Mouse (Mus musculus): ENCODE data around the gene Ptprj. TPM values are rescaled to one million over a fixed set of nuclear protein-coding genes. Genes with fewer than 3 reads are reported as not detected.

Ptprj gene
- polyA plus RNA-seq, 1 experiment from 2014 or later, result 4.6 TPM

GRCm38 (mm10) chr2:90613006-90613405 is 32.6 kb upstream of the Ptprj start:
- Histone ChIP-seq H3K27ac (ENCODE audit: low read length) (no peak overlapping the region), H3K4me2 (ENCODE audit: low read length) (no peak overlapping the region), H3K9me3 (ENCODE audit: control insufficient read depth, low read length) (no peaks in the 10 kb centered on the region), H3K4me3 (replicated peaks; ENCODE audit: low read length) (no peak overlapping the region), H3K27me3 (replicated peaks; ENCODE audit: control insufficient read depth, insufficient read depth, low read length) (no peaks in the 10 kb centered on the region), H3K9ac (replicated peaks; ENCODE audit: low read depth, low read length) (no peak overlapping the region), H3K4me1 (replicated peaks; ENCODE audit: control insufficient read depth, insufficient read depth, low read length) (no peaks in the 10 kb centered on the region), H3K36me3 (ENCODE audit: control insufficient read depth, insufficient read depth) (no peaks in the 10 kb centered on the region)
- ATAC-seq, result no peak
- WGBS, result 84% methylated on average over 2 of the region's 2 CpGs

GRCm38 (mm10) chr2:90611959-90612571 is 31.6 kb upstream of the Ptprj start:
- 92% methylated on average over 10 of the region's 10 CpGs for WGBS
- Histone ChIP-seq H3K36me3 (ENCODE audit: control insufficient read depth, insufficient read depth) (no peaks in the 10 kb centered on the region), H3K4me2 (ENCODE audit: low read length) (no peak overlapping the region), H3K9me3 (ENCODE audit: control insufficient read depth, low read length) (no peaks in the 10 kb centered on the region), H3K9ac (replicated peaks; ENCODE audit: low read depth, low read length) (no peak overlapping the region), H3K27me3 (replicated peaks; ENCODE audit: control insufficient read depth, insufficient read depth, low read length) (no peaks in the 10 kb centered on the region), H3K27ac (ENCODE audit: low read length) (no peak overlapping the region), H3K4me1 (replicated peaks; ENCODE audit: control insufficient read depth, insufficient read depth, low read length) (no peaks in the 10 kb centered on the region), H3K4me3 (replicated peaks; ENCODE audit: low read length) (no peak overlapping the region)
- ATAC-seq, result no peak

GRCm38 (mm10) chr2:90601056-90601455 is 20.6 kb upstream of the Ptprj start:
- no peaks in the 10 kb centered on the region for H3K36me3 ChIP-seq (ENCODE audit: control insufficient read depth, insufficient read depth)

GRCm38 (mm10) chr2:90588141-90588540 is 7.7 kb upstream of the Ptprj start:
- H3K27me3 ChIP-seq (replicated peaks; ENCODE audit: control insufficient read depth, insufficient read depth, low read length), result no peaks in the 10 kb centered on the region
- H3K9ac ChIP-seq (replicated peaks; ENCODE audit: low read depth, low read length), result no peak overlapping the region
- H3K27ac ChIP-seq (ENCODE audit: low read length), result no peak overlapping the region
- H3K4me1 ChIP-seq (replicated peaks; ENCODE audit: control insufficient read depth, insufficient read depth, low read length), result no peaks in the 10 kb centered on the region
- 0 out of 2 replicates have a peak, but pooled peaks cover under 1% of the 10 kb centered on the region for H3K9me3 ChIP-seq (ENCODE audit: control insufficient read depth, low read length)
- H3K36me3 ChIP-seq (ENCODE audit: control insufficient read depth, insufficient read depth), result no peaks in the 10 kb centered on the region
- ATAC-seq, result no peak
- WGBS, result 90% methylated on average over 1 of the region's 1 CpGs
- no peak overlapping the region for H3K4me3 ChIP-seq (replicated peaks; ENCODE audit: low read length)
- no peak overlapping the region for H3K4me2 ChIP-seq (ENCODE audit: low read length)

More at GRCm38 (mm10) chr2:90601056-90601455, 20.6 kb upstream of the Ptprj start:
- no peak for ATAC-seq
- H3K27me3 ChIP-seq (replicated peaks; ENCODE audit: control insufficient read depth, insufficient read depth, low read length), result no peaks in the 10 kb centered on the region
- H3K4me2 ChIP-seq (ENCODE audit: low read length), result no peak overlapping the region
- no peak overlapping the region for H3K27ac ChIP-seq (ENCODE audit: low read length)
- no peak overlapping the region for H3K4me3 ChIP-seq (replicated peaks; ENCODE audit: low read length)
- H3K4me1 ChIP-seq (replicated peaks; ENCODE audit: control insufficient read depth, insufficient read depth, low read length), result no peaks in the 10 kb centered on the region
- no peak overlapping the region for H3K9ac ChIP-seq (replicated peaks; ENCODE audit: low read depth, low read length)
- no peaks in the 10 kb centered on the region for H3K9me3 ChIP-seq (ENCODE audit: control insufficient read depth, low read length)
- WGBS, result 96% methylated on average over 3 of the region's 3 CpGs

GRCm38 (mm10) chr2:90584506-90584905 is 4.1 kb upstream of the Ptprj start:
- H3K36me3 ChIP-seq (ENCODE audit: control insufficient read depth, insufficient read depth), result no peaks in the 10 kb centered on the region
- peaks cover 5% of the 10 kb centered on the region; the same call in 1 of the 2 replicates for H3K4me1 ChIP-seq (replicated peaks; ENCODE audit: control insufficient read depth, insufficient read depth, low read length)
- H3K27ac ChIP-seq (ENCODE audit: low read length), result no peak overlapping the region
- H3K9ac ChIP-seq (replicated peaks; ENCODE audit: low read depth, low read length), result no peak overlapping the region
- H3K27me3 ChIP-seq (replicated peaks; ENCODE audit: control insufficient read depth, insufficient read depth, low read length), result no peaks in the 10 kb centered on the region
- H3K4me3 ChIP-seq (replicated peaks; ENCODE audit: low read length), result no peak overlapping the region
- WGBS, result 38% methylated on average over 4 of the region's 4 CpGs
- H3K4me2 ChIP-seq (ENCODE audit: low read length), result no peak overlapping the region
- no peak for ATAC-seq
- H3K9me3 ChIP-seq (ENCODE audit: control insufficient read depth, low read length), result no peaks in the 10 kb centered on the region

- ATAC-seq, result no peak
- Histone ChIP-seq H3K9ac (replicated peaks; ENCODE audit: low read depth, low read length) (no peak overlapping the region), H3K36me3 (ENCODE audit: control insufficient read depth, insufficient read depth) (no peaks in the 10 kb centered on the region), H3K9me3 (ENCODE audit: control insufficient read depth, low read length) (no peaks in the 10 kb centered on the region), H3K27ac (ENCODE audit: low read length) (no peak overlapping the region), H3K4me1 (replicated peaks; ENCODE audit: control insufficient read depth, insufficient read depth, low read length) (peaks cover 5% of the 10 kb centered on the region; the same call in 1 of the 2 replicates), H3K4me2 (ENCODE audit: low read length) (no peak overlapping the region), H3K4me3 (replicated peaks; ENCODE audit: low read length) (no peak overlapping the region), H3K27me3 (replicated peaks; ENCODE audit: control insufficient read depth, insufficient read depth, low read length) (no peaks in the 10 kb centered on the region)
- 21% methylated on average over 5 of the region's 5 CpGs for WGBS
Observed at GRCm38 (mm10) chr2:90583628-90584131, 3.2 kb upstream of the Ptprj start.

GRCm38 (mm10) chr2:90582814-90583213 is 2.4 kb upstream of the Ptprj start:
- 37% methylated on average over 2 of the region's 2 CpGs for WGBS
- H3K4me3 ChIP-seq (replicated peaks; ENCODE audit: low read length), result no peak overlapping the region
- H3K27ac ChIP-seq (ENCODE audit: low read length), result no peak overlapping the region
- ATAC-seq, result no peak
- H3K9ac ChIP-seq (replicated peaks; ENCODE audit: low read depth, low read length), result no peak overlapping the region
- no peaks in the 10 kb centered on the region for H3K9me3 ChIP-seq (ENCODE audit: control insufficient read depth, low read length)
- H3K4me1 ChIP-seq (replicated peaks; ENCODE audit: control insufficient read depth, insufficient read depth, low read length), result peaks cover 5% of the 10 kb centered on the region; the same call in 1 of the 2 replicates
- no peaks in the 10 kb centered on the region for H3K27me3 ChIP-seq (replicated peaks; ENCODE audit: control insufficient read depth, insufficient read depth, low read length)
- H3K36me3 ChIP-seq (ENCODE audit: control insufficient read depth, insufficient read depth), result no peaks in the 10 kb centered on the region
- H3K4me2 ChIP-seq (ENCODE audit: low read length), result no peak overlapping the region

- ATAC-seq, result no peak
- Histone ChIP-seq H3K27me3 (replicated peaks; ENCODE audit: control insufficient read depth, insufficient read depth, low read length) (no peaks in the 10 kb centered on the region), H3K36me3 (ENCODE audit: control insufficient read depth, insufficient read depth) (no peaks in the 10 kb centered on the region), H3K27ac (ENCODE audit: low read length) (no peak overlapping the region), H3K4me3 (replicated peaks; ENCODE audit: low read length) (no peak overlapping the region), H3K4me2 (ENCODE audit: low read length) (no peak overlapping the region), H3K9ac (replicated peaks; ENCODE audit: low read depth, low read length) (no peak overlapping the region), H3K9me3 (ENCODE audit: control insufficient read depth, low read length) (no peaks in the 10 kb centered on the region), H3K4me1 (replicated peaks; ENCODE audit: control insufficient read depth, insufficient read depth, low read length) (peaks cover 5% of the 10 kb centered on the region; the same call in 1 of the 2 replicates)
- WGBS, result 82% methylated on average over 4 of the region's 4 CpGs
Observed at GRCm38 (mm10) chr2:90582311-90582710, 1.9 kb upstream of the Ptprj start.

- no peaks in the 10 kb centered on the region for H3K27me3 ChIP-seq (replicated peaks; ENCODE audit: control insufficient read depth, insufficient read depth, low read length)
- H3K4me1 ChIP-seq (replicated peaks; ENCODE audit: control insufficient read depth, insufficient read depth, low read length), result peaks cover 5% of the 10 kb centered on the region; the same call in 1 of the 2 replicates
- ATAC-seq, result no peak
Observed at GRCm38 (mm10) chr2:90581796-90582125, 1.3 kb upstream of the Ptprj start.

More at GRCm38 (mm10) chr2:90581796-90582125, 1.3 kb upstream of the Ptprj start:
- 50% methylated on average over 1 of the region's 1 CpGs for WGBS
- no peaks in the 10 kb centered on the region for H3K9me3 ChIP-seq (ENCODE audit: control insufficient read depth, low read length)
- no peak overlapping the region for H3K27ac ChIP-seq (ENCODE audit: low read length)
- H3K4me3 ChIP-seq (replicated peaks; ENCODE audit: low read length), result no peak overlapping the region
- no peak overlapping the region for H3K4me2 ChIP-seq (ENCODE audit: low read length)
- no peak overlapping the region for H3K9ac ChIP-seq (replicated peaks; ENCODE audit: low read depth, low read length)
- no peaks in the 10 kb centered on the region for H3K36me3 ChIP-seq (ENCODE audit: control insufficient read depth, insufficient read depth)

Measured in forebrain, embryonic 16.5 days (tissue).